Mouse (Mus musculus): ENCODE results near the gene Grasp. TPM values are rescaled to one million over a fixed set of nuclear protein-coding genes. Genes with fewer than 3 reads are reported as not detected.

Gene Grasp
- total and polyA plus RNA-seq, 3 experiments: 4.1 to 6.3 TPM; not detected in 1

- no peak overlapping the region for H3K4me3 ChIP-seq (ENCODE audit: control insufficient read depth in 1 of 2, insufficient read depth in 1 of 2, low read depth in 2 of 2, low read length in 2 of 2)
Measured at GRCm38 (mm10) chr15:101220905-101221297, 3.1 kb upstream of the Grasp start.

GRCm38 (mm10) chr15:101221298-101222104 lies 2.5 kb upstream of the Grasp start:
- H3K36me3 ChIP-seq (ENCODE audit: control insufficient read depth in 1 of 2, insufficient read depth in 2 of 2, low read length in 2 of 2): peaks cover 0 to 4% of the 10 kb centered on the region in 2 experiments; a peak in 1 of 4 replicates
- peak overlapping the region; percentile 12 to 40; a peak in 3 of 4 replicates for H3K4me3 ChIP-seq (ENCODE audit: control insufficient read depth in 1 of 2, insufficient read depth in 1 of 2, low read depth in 2 of 2, low read length in 2 of 2)
- H3K27ac ChIP-seq (ENCODE audit: control insufficient read depth, low read depth, low read length): no peak overlapping the region
- no peak for TF ChIP-seq KAT2A (conservative IDR thresholded peaks at IDR 0.05; ENCODE audit: low read depth, low read length)
- TF ChIP-seq GABPA (IDR thresholded peaks at IDR 0.05; ENCODE audit: low read depth, low read length): no peak
- no peak for TF ChIP-seq BHLHE40 (IDR thresholded peaks at IDR 0.05; ENCODE audit: borderline replicate concordance, low read depth, low read length)
- peak; percentile 75 for TF ChIP-seq RAD21 (IDR thresholded peaks at IDR 0.05; ENCODE audit: low read depth, low read length)
- no peak for TF ChIP-seq USF1 (IDR thresholded peaks at IDR 0.05; ENCODE audit: low read depth, low read length)
- TF ChIP-seq MYB (IDR thresholded peaks at IDR 0.05; ENCODE audit: low read depth, low read length): no peak
- TF ChIP-seq SIN3A (IDR thresholded peaks at IDR 0.05; ENCODE audit: low read length): 0 out of 2 replicates have a peak, but pooled peaks have one; percentile 3
- TF ChIP-seq ZKSCAN1 (IDR thresholded peaks at IDR 0.05; ENCODE audit: low read depth, low read length): no peak
- no peak for TF ChIP-seq ELF1 (IDR thresholded peaks at IDR 0.05; ENCODE audit: low read depth, low read length)
- TF ChIP-seq EP300 (IDR thresholded peaks at IDR 0.05; ENCODE audit: low read depth in 1 of 2, low read length in 2 of 2): no peak
- TF ChIP-seq NRF1 (IDR thresholded peaks at IDR 0.05; ENCODE audit: insufficient read depth, low read depth, low read length, poor library complexity, severe bottlenecking): no peak
- TF ChIP-seq CTCF (IDR thresholded peaks at IDR 0.05 in 2 of 3, conservative IDR thresholded peaks at IDR 0.05 in 1 of 3; ENCODE audit: control insufficient read depth in 1 of 3, insufficient read depth in 1 of 3, low read depth in 2 of 3, low read length in 3 of 3, poor library complexity in 1 of 3, severe bottlenecking in 1 of 3): peak; percentile 64 to 88 (median 86)
- peak; percentile 32 for TF ChIP-seq ZC3H11A (IDR thresholded peaks at IDR 0.05; ENCODE audit: low read depth, low read length)
- peak; percentile 69 for TF ChIP-seq SMC3 (IDR thresholded peaks at IDR 0.05; ENCODE audit: low read depth, low read length)
- DNase-seq (ENCODE audit: low read depth, low spot score): peak; percentile 74
- no peak overlapping the region for H3K9ac ChIP-seq (ENCODE audit: control insufficient read depth, low read depth, low read length, poor library complexity, severe bottlenecking)
- no peaks in the 10 kb centered on the region for H3K27me3 ChIP-seq (ENCODE audit: control insufficient read depth in 1 of 2, insufficient read depth in 2 of 2, low read length in 2 of 2)
- H3K4me1 ChIP-seq (ENCODE audit: control insufficient read depth in 1 of 2, insufficient read depth in 2 of 2, low read length in 2 of 2): peaks cover 4 to 15% of the 10 kb centered on the region in 2 experiments; a peak in 3 of 4 replicates
- H3K9me3 ChIP-seq (replicated peaks; ENCODE audit: insufficient read depth, low read length): no peaks in the 10 kb centered on the region
- H3K79me2 ChIP-seq (ENCODE audit: control insufficient read depth, insufficient read depth, low read length, poor library complexity): no peaks in the 10 kb centered on the region

More at GRCm38 (mm10) chr15:101220905-101221297, 3.1 kb upstream of the Grasp start:
- H3K36me3 ChIP-seq (ENCODE audit: control insufficient read depth in 1 of 2, insufficient read depth in 2 of 2, low read length in 2 of 2): peaks cover 0 to 4% of the 10 kb centered on the region in 2 experiments; a peak in 1 of 4 replicates
- H3K79me2 ChIP-seq (ENCODE audit: control insufficient read depth, insufficient read depth, low read length, poor library complexity): no peaks in the 10 kb centered on the region
- DNase-seq (ENCODE audit: low read depth, low spot score): no peak
- H3K9me3 ChIP-seq (replicated peaks; ENCODE audit: insufficient read depth, low read length): no peaks in the 10 kb centered on the region
- no peak overlapping the region for H3K9ac ChIP-seq (ENCODE audit: control insufficient read depth, low read depth, low read length, poor library complexity, severe bottlenecking)
- H3K4me1 ChIP-seq (ENCODE audit: control insufficient read depth in 1 of 2, insufficient read depth in 2 of 2, low read length in 2 of 2): peaks cover 4 to 15% of the 10 kb centered on the region in 2 experiments; a peak in 3 of 4 replicates
- no peak overlapping the region for H3K27ac ChIP-seq (ENCODE audit: control insufficient read depth, low read depth, low read length)
- H3K27me3 ChIP-seq (ENCODE audit: control insufficient read depth in 1 of 2, insufficient read depth in 2 of 2, low read length in 2 of 2): no peaks in the 10 kb centered on the region
- no peak for TF ChIP-seq SIN3A (IDR thresholded peaks at IDR 0.05; ENCODE audit: low read length)
- TF ChIP-seq EP300 (IDR thresholded peaks at IDR 0.05; ENCODE audit: low read depth in 1 of 2, low read length in 2 of 2): no peak
- TF ChIP-seq TCF12 (IDR thresholded peaks at IDR 0.05; ENCODE audit: low read depth, low read length): no peak
- TF ChIP-seq ETS1 (IDR thresholded peaks at IDR 0.05; ENCODE audit: low read depth, low read length): no peak
- no peak for TF ChIP-seq POLR2A (IDR thresholded peaks at IDR 0.05; ENCODE audit: control insufficient read depth in 1 of 2, insufficient read depth in 1 of 2, low read depth in 1 of 2, low read length in 2 of 2, poor library complexity in 1 of 2)
- TF ChIP-seq CHD2 (IDR thresholded peaks at IDR 0.05; ENCODE audit: low read length): no peak
- TF ChIP-seq POLR2AphosphoS2 (IDR thresholded peaks at IDR 0.05; ENCODE audit: low read length): no peak
- no peak for TF ChIP-seq ZMIZ1 (IDR thresholded peaks at IDR 0.05; ENCODE audit: low read depth, low read length)
- TF ChIP-seq CHD1 (IDR thresholded peaks at IDR 0.05; ENCODE audit: low read depth, low read length): no peak
- no peak for TF ChIP-seq MEF2A (IDR thresholded peaks at IDR 0.05; ENCODE audit: extremely low read depth, insufficient replicate concordance, low read depth, low read length, poor library complexity, severe bottlenecking)
- TF ChIP-seq BHLHE40 (IDR thresholded peaks at IDR 0.05; ENCODE audit: borderline replicate concordance, low read depth, low read length): no peak
- TF ChIP-seq MAZ (IDR thresholded peaks at IDR 0.05; ENCODE audit: low read depth, low read length): no peak
- no peak for TF ChIP-seq ZKSCAN1 (IDR thresholded peaks at IDR 0.05; ENCODE audit: low read depth, low read length)
- no peak for TF ChIP-seq GABPA (IDR thresholded peaks at IDR 0.05; ENCODE audit: low read depth, low read length)
- no peak for TF ChIP-seq SMC3 (IDR thresholded peaks at IDR 0.05; ENCODE audit: low read depth, low read length)
